Mouse (Mus musculus): ENCODE measurements around the gene Rabgap1l. TPM values are rescaled to one million over a fixed set of nuclear protein-coding genes. Genes with fewer than 3 reads are reported as not detected.

Rabgap1l gene
- polyA plus RNA-seq, 1 experiment, result 25.6 TPM

GRCm38 (mm10) chr1:160755359-160755758 is 37.7 kb downstream of the Rabgap1l start:
- Histone ChIP-seq H3K4me3 (replicated peaks; ENCODE audit: extremely low read depth, low read depth, low read length) (no peak overlapping the region), H3K4me1 (ENCODE audit: control insufficient read depth, insufficient read depth, low read length) (peaks cover 4% of the 10 kb centered on the region; the same call in 1 of the 2 replicates)
- DNase-seq, result no peak
- TF ChIP-seq POLR2A (IDR thresholded peaks at IDR 0.05; ENCODE audit: borderline replicate concordance, extremely low read depth, low read depth, low read length), result no peak
- TF ChIP-seq CTCF (IDR thresholded peaks at IDR 0.05; ENCODE audit: insufficient read depth, low read length), result no peak

GRCm38 (mm10) chr1:160750629-160751028 is 42.4 kb downstream of the Rabgap1l start:
- no peak for DNase-seq
- Histone ChIP-seq H3K4me1 (ENCODE audit: control insufficient read depth, insufficient read depth, low read length) (peaks cover 4% of the 10 kb centered on the region; the same call in 1 of the 2 replicates), H3K4me3 (replicated peaks; ENCODE audit: extremely low read depth, low read depth, low read length) (no peak overlapping the region)
- WGBS, result 55% methylated on average over 2 of the region's 2 CpGs
- TF ChIP-seq CTCF (IDR thresholded peaks at IDR 0.05; ENCODE audit: insufficient read depth, low read length) (no peak), POLR2A (IDR thresholded peaks at IDR 0.05; ENCODE audit: borderline replicate concordance, extremely low read depth, low read depth, low read length) (no peak)

GRCm38 (mm10) chr1:160746786-160747185 is 46.2 kb downstream of the Rabgap1l start:
- peaks cover 4% of the 10 kb centered on the region; the same call in 1 of the 2 replicates for H3K4me1 ChIP-seq (ENCODE audit: control insufficient read depth, insufficient read depth, low read length)
- H3K4me3 ChIP-seq (replicated peaks; ENCODE audit: extremely low read depth, low read depth, low read length), result no peak overlapping the region
- no peak for DNase-seq
- TF ChIP-seq CTCF (IDR thresholded peaks at IDR 0.05; ENCODE audit: insufficient read depth, low read length) (no peak), POLR2A (IDR thresholded peaks at IDR 0.05; ENCODE audit: borderline replicate concordance, extremely low read depth, low read depth, low read length) (no peak)
- WGBS, result 21% methylated on average over 7 of the region's 7 CpGs

- Histone ChIP-seq H3K4me1 (ENCODE audit: control insufficient read depth, insufficient read depth, low read length) (no peaks in the 10 kb centered on the region), H3K4me3 (replicated peaks; ENCODE audit: extremely low read depth, low read depth, low read length) (no peak overlapping the region)
- DNase-seq, result no peak
- WGBS, result 66% methylated on average over 7 of the region's 7 CpGs
- no peak for TF ChIP-seq POLR2A (IDR thresholded peaks at IDR 0.05; ENCODE audit: borderline replicate concordance, extremely low read depth, low read depth, low read length)
- TF ChIP-seq CTCF (IDR thresholded peaks at IDR 0.05; ENCODE audit: insufficient read depth, low read length), result no peak
Observed at GRCm38 (mm10) chr1:160745238-160745930, 47.6 kb downstream of the Rabgap1l start.

GRCm38 (mm10) chr1:160744009-160744408 is 49.0 kb downstream of the Rabgap1l start:
- no peak for DNase-seq
- TF ChIP-seq CTCF (IDR thresholded peaks at IDR 0.05; ENCODE audit: insufficient read depth, low read length), result no peak
- no peak for TF ChIP-seq POLR2A (IDR thresholded peaks at IDR 0.05; ENCODE audit: borderline replicate concordance, extremely low read depth, low read depth, low read length)

GRCm38 (mm10) chr1:160743229-160743628 is 49.8 kb downstream of the Rabgap1l start:
- Histone ChIP-seq H3K4me1 (ENCODE audit: control insufficient read depth, insufficient read depth, low read length) (no peaks in the 10 kb centered on the region), H3K4me3 (replicated peaks; ENCODE audit: extremely low read depth, low read depth, low read length) (no peak overlapping the region)
- peak; percentile 25 for DNase-seq
- TF ChIP-seq POLR2A (IDR thresholded peaks at IDR 0.05; ENCODE audit: borderline replicate concordance, extremely low read depth, low read depth, low read length) (no peak), CTCF (IDR thresholded peaks at IDR 0.05; ENCODE audit: insufficient read depth, low read length) (peak; percentile 38; the same call in 1 of the 2 replicates)
- WGBS, result 4% methylated on average over 2 of the region's 2 CpGs

More at GRCm38 (mm10) chr1:160744009-160744408, 49.0 kb downstream of the Rabgap1l start:
- H3K4me1 ChIP-seq (ENCODE audit: control insufficient read depth, insufficient read depth, low read length), result no peaks in the 10 kb centered on the region
- no peak overlapping the region for H3K4me3 ChIP-seq (replicated peaks; ENCODE audit: extremely low read depth, low read depth, low read length)
- WGBS, result 32% methylated on average over 3 of the region's 3 CpGs

GRCm38 (mm10) chr1:160740650-160741049 is 52.4 kb downstream of the Rabgap1l start:
- WGBS, result 57% methylated on average over 2 of the region's 2 CpGs
- DNase-seq, result no peak
- Histone ChIP-seq H3K4me1 (ENCODE audit: control insufficient read depth, insufficient read depth, low read length) (no peaks in the 10 kb centered on the region), H3K4me3 (replicated peaks; ENCODE audit: extremely low read depth, low read depth, low read length) (no peak overlapping the region)
- TF ChIP-seq CTCF (IDR thresholded peaks at IDR 0.05; ENCODE audit: insufficient read depth, low read length) (no peak), POLR2A (IDR thresholded peaks at IDR 0.05; ENCODE audit: borderline replicate concordance, extremely low read depth, low read depth, low read length) (no peak)

GRCm38 (mm10) chr1:160734743-160735142 is 58.3 kb downstream of the Rabgap1l start:
- 75% methylated on average over 2 of the region's 2 CpGs for WGBS
- H3K4me1 ChIP-seq (ENCODE audit: control insufficient read depth, insufficient read depth, low read length), result no peaks in the 10 kb centered on the region
- H3K4me3 ChIP-seq (replicated peaks; ENCODE audit: extremely low read depth, low read depth, low read length), result no peak overlapping the region
- DNase-seq, result no peak
- TF ChIP-seq CTCF (IDR thresholded peaks at IDR 0.05; ENCODE audit: insufficient read depth, low read length) (no peak), POLR2A (IDR thresholded peaks at IDR 0.05; ENCODE audit: borderline replicate concordance, extremely low read depth, low read depth, low read length) (no peak)

- 79% methylated on average over 4 of the region's 4 CpGs for WGBS
- H3K4me1 ChIP-seq (ENCODE audit: control insufficient read depth, insufficient read depth, low read length), result no peaks in the 10 kb centered on the region
- no peak for DNase-seq
- H3K4me3 ChIP-seq (replicated peaks; ENCODE audit: extremely low read depth, low read depth, low read length), result no peak overlapping the region
- no peak for TF ChIP-seq CTCF (IDR thresholded peaks at IDR 0.05; ENCODE audit: insufficient read depth, low read length)
- TF ChIP-seq POLR2A (IDR thresholded peaks at IDR 0.05; ENCODE audit: borderline replicate concordance, extremely low read depth, low read depth, low read length), result no peak
Observed at GRCm38 (mm10) chr1:160729944-160730343, 63.1 kb downstream of the Rabgap1l start.

GRCm38 (mm10) chr1:160717742-160718141 is 75.3 kb downstream of the Rabgap1l start:
- TF ChIP-seq CTCF (IDR thresholded peaks at IDR 0.05; ENCODE audit: insufficient read depth, low read length), result peak; percentile 31; the same call in 1 of the 2 replicates
- no peak for TF ChIP-seq POLR2A (IDR thresholded peaks at IDR 0.05; ENCODE audit: borderline replicate concordance, extremely low read depth, low read depth, low read length)
- Histone ChIP-seq H3K4me1 (ENCODE audit: control insufficient read depth, insufficient read depth, low read length) (no peaks in the 10 kb centered on the region), H3K4me3 (replicated peaks; ENCODE audit: extremely low read depth, low read depth, low read length) (no peak overlapping the region)
- 16% methylated on average over 3 of the region's 3 CpGs for WGBS
- no peak for DNase-seq
